In genomic region chr19:43770584-43770983, GRCm38 (mm10) we compare ENCODE assay signal across 25 mouse cellular contexts. TPM values are rescaled to one million over a fixed set of nuclear protein-coding genes. Genes with fewer than 3 reads are reported as not detected.
DNase-seq lines count a peak whose midpoint lies in the region; TF ChIP-seq lines count a peak whose summit lies in the region.
"Had no signal": no experiment of that assay in that cellular context is flagged by ENCODE, and none has a peak within 500 bp of the region (broad histone marks: within the 10 kb centered on the region; RNA-seq: fewer than 3 reads in every experiment).

No protein-coding gene starts in this region.

- no peak for TF ChIP-seq CTCF in MEL (IDR thresholded peaks at IDR 0.05 in 2 of 3, conservative IDR thresholded peaks at IDR 0.05 in 1 of 3; ENCODE audit: control insufficient read depth in 1 of 3, insufficient read depth in 1 of 3, low read depth in 2 of 3, low read length in 3 of 3, poor library complexity in 1 of 3, severe bottlenecking in 1 of 3)

- H3K4me1 ChIP-seq in MEL (ENCODE audit: control insufficient read depth in 1 of 2, insufficient read depth in 2 of 2, low read length in 2 of 2) = peaks cover 11 to 19% of the 10 kb centered on the region in 2 experiments
- H3K4me1 ChIP-seq in forebrain, embryonic 10.5 days = no peaks in the 10 kb centered on the region

- H3K4me3 ChIP-seq in MEL (ENCODE audit: control insufficient read depth in 1 of 2, insufficient read depth in 1 of 2, low read depth in 2 of 2, low read length in 2 of 2) = peak overlapping the region in 1 of 2 experiments; percentile 13; a peak in 2 of 4 replicates
- H3K4me3 ChIP-seq in forebrain, embryonic 10.5 days = no peak overlapping the region

- no peak for TF ChIP-seq POLR2A in MEL (IDR thresholded peaks at IDR 0.05; ENCODE audit: control insufficient read depth in 1 of 2, insufficient read depth in 1 of 2, low read depth in 1 of 2, low read length in 2 of 2, poor library complexity in 1 of 2)

- TF ChIP-seq EP300 in MEL (IDR thresholded peaks at IDR 0.05; ENCODE audit: low read depth in 1 of 2, low read length in 2 of 2) = peak in 1 of 2 experiments; percentile 47; a peak in 2 of 4 replicates

- H3K79me2 ChIP-seq in MEL (ENCODE audit: control insufficient read depth, insufficient read depth, low read length, poor library complexity) = no peaks in the 10 kb centered on the region

- peak overlapping the region; percentile 19; the same call in 1 of the 2 replicates for H3K9ac ChIP-seq in MEL (ENCODE audit: control insufficient read depth, low read depth, low read length, poor library complexity, severe bottlenecking)

- TF ChIP-seq RAD21 in MEL (IDR thresholded peaks at IDR 0.05; ENCODE audit: low read depth, low read length) = no peak

- H3K36me3 ChIP-seq in MEL (ENCODE audit: control insufficient read depth in 1 of 2, insufficient read depth in 2 of 2, low read length in 2 of 2) = peaks cover 0 to 26% of the 10 kb centered on the region in 2 experiments; a peak in 2 of 4 replicates
- H3K36me3 ChIP-seq in forebrain, embryonic 10.5 days (replicated peaks) = no peaks in the 10 kb centered on the region

- peak; percentile 42 for DNase-seq in A20 (ENCODE audit: low read depth, low spot score)
- DNase-seq in MEL (ENCODE audit: low read depth, low spot score) = peak; percentile 76
- peak; percentile 59 for DNase-seq in MEL-GATA-1-ER (ENCODE audit: extremely low read depth, low read depth)
- no peak for DNase-seq in cerebellum, postnatal 4 days (ENCODE audit: low spot score in 2 of 2)
- DNase-seq in cerebellum, postnatal 25 days = no peak
- DNase-seq in forebrain, embryonic 10.5 days (ENCODE audit: extremely low spot score, low spot score) = no peak
- DNase-seq: adrenal gland, adult 2 months; adrenal gland, adult 8-10 months; adrenal gland, postnatal 10 days; adrenal gland, postnatal 14 days; adrenal gland, postnatal 25 days; adrenal gland, postnatal 36 days; B cell, adult 2 months; cerebellum, adult 11 months; cerebellum, adult 11-12 months; cerebellum, adult 18-20 months; cerebellum, adult 2 months; cerebellum, adult 8-10 months; cerebellum, adult 9-10 months had no signal

- H3K27ac ChIP-seq in MEL (ENCODE audit: control insufficient read depth, low read depth, low read length) = peak overlapping the region; percentile 58
- no peak overlapping the region for H3K27ac ChIP-seq in forebrain, embryonic 10.5 days

- H3K9me3 ChIP-seq in MEL (replicated peaks; ENCODE audit: insufficient read depth, low read length) = no peaks in the 10 kb centered on the region
- no peaks in the 10 kb centered on the region for H3K9me3 ChIP-seq in forebrain, embryonic 10.5 days
- H3K9me3 ChIP-seq: G1E had no signal

- WGBS in forebrain, embryonic 10.5 days = 94% methylated on average over 4 of the region's 4 CpGs

- H3K27me3 ChIP-seq in MEL (ENCODE audit: control insufficient read depth in 1 of 2, insufficient read depth in 2 of 2, low read length in 2 of 2) = no peaks in the 10 kb centered on the region
- no peaks in the 10 kb centered on the region for H3K27me3 ChIP-seq in forebrain, embryonic 10.5 days (ENCODE audit: poor library complexity, severe bottlenecking)
- H3K27me3 ChIP-seq: CH12.LX had no signal

TF ChIP-seq in MEL, 35 proteins besides CTCF, POLR2A, EP300 and RAD21:
- TF ChIP-seq NELFE (IDR thresholded peaks at IDR 0.05; ENCODE audit: low read depth, low read length) = no peak
- no peak for TF ChIP-seq POLR2AphosphoS2 (IDR thresholded peaks at IDR 0.05; ENCODE audit: low read length)
- TF ChIP-seq GATA1 (IDR thresholded peaks at IDR 0.05; ENCODE audit: low read depth, low read length) = no peak
- TF ChIP-seq BHLHE40 (IDR thresholded peaks at IDR 0.05; ENCODE audit: borderline replicate concordance, low read depth, low read length) = no peak
- no peak for TF ChIP-seq MAFK (IDR thresholded peaks at IDR 0.05; ENCODE audit: borderline replicate concordance, low read depth, low read length)
- no peak for TF ChIP-seq ZC3H11A (IDR thresholded peaks at IDR 0.05; ENCODE audit: low read depth, low read length)
- no peak for TF ChIP-seq TAL1 (IDR thresholded peaks at IDR 0.05; ENCODE audit: low read length)
- TF ChIP-seq TCF12 (IDR thresholded peaks at IDR 0.05; ENCODE audit: low read depth, low read length) = no peak
- TF ChIP-seq MAX (IDR thresholded peaks at IDR 0.05; ENCODE audit: low read length) = no peak
- no peak for TF ChIP-seq NRF1 (IDR thresholded peaks at IDR 0.05; ENCODE audit: insufficient read depth, low read depth, low read length, poor library complexity, severe bottlenecking)
- 0 out of 2 replicates have a peak, but pooled peaks have one; percentile 11 for TF ChIP-seq ELF1 (IDR thresholded peaks at IDR 0.05; ENCODE audit: low read depth, low read length)
- TF ChIP-seq MAZ (IDR thresholded peaks at IDR 0.05; ENCODE audit: low read depth, low read length) = no peak
- no peak for TF ChIP-seq POLR2AphosphoS5 (IDR thresholded peaks at IDR 0.05; ENCODE audit: borderline replicate concordance, low read depth, low read length)
- 0 out of 2 replicates have a peak, but pooled peaks have one; percentile 33 for TF ChIP-seq ETS1 (IDR thresholded peaks at IDR 0.05; ENCODE audit: low read depth, low read length)
- TF ChIP-seq HCFC1 (IDR thresholded peaks at IDR 0.05; ENCODE audit: low read depth, low read length) = no peak
- TF ChIP-seq ZMIZ1 (IDR thresholded peaks at IDR 0.05; ENCODE audit: low read depth, low read length) = no peak
- TF ChIP-seq GABPA (IDR thresholded peaks at IDR 0.05; ENCODE audit: low read depth, low read length) = no peak
- TF ChIP-seq SIN3A (IDR thresholded peaks at IDR 0.05; ENCODE audit: low read length) = 0 out of 2 replicates have a peak, but pooled peaks have one; percentile 36
- TF ChIP-seq MYC (IDR thresholded peaks at IDR 0.05; ENCODE audit: low read depth, low read length) = no peak
- no peak for TF ChIP-seq RCOR1 (IDR thresholded peaks at IDR 0.05; ENCODE audit: low read depth, low read length)
- no peak for TF ChIP-seq USF1 (IDR thresholded peaks at IDR 0.05; ENCODE audit: low read depth, low read length)
- TF ChIP-seq JUND (IDR thresholded peaks at IDR 0.05; ENCODE audit: low read depth, low read length) = no peak

RNA-seq across cellular contexts. Expression of gene Abcc2, which starts 11.4 kb away (rescaled TPM):
- total RNA-seq in MEL (2012; rRNA removed) = not detected in 2 replicates
- polyA plus RNA-seq in MEL (2012; ENCODE audit: insufficient read depth in 1 of 2, insufficient read length in 2 of 2, low read depth in 1 of 2, low replicate concordance in 2 of 2, missing spikeins in 1 of 2) = under 1 TPM in 1 of 2 experiments, not detected in 1; 0.04 TPM
- polyA plus RNA-seq in forebrain, embryonic 10.5 days (2016; fragmentation: Nextera tagmentation; extraction: Ambion mirVana) = not detected in 2 replicates
- polyA plus RNA-seq: activated CD4-positive, CD25-positive, alpha-beta regulatory T cell, adult 4 months; C2C12; CD4-positive, CD25-positive, alpha-beta regulatory T cell, adult 4 months; Patski had no signal

RNA-seq across cellular contexts. Expression of gene Cox15, which starts 17.8 kb away (rescaled TPM):
- total RNA-seq in MEL (2012; rRNA removed) = 30.1 and 32.4 TPM in 2 replicates
- 10 to 100 TPM; 30.2 to 59.1 TPM for polyA plus RNA-seq in MEL (2012; ENCODE audit: insufficient read depth in 1 of 2, insufficient read length in 2 of 2, low read depth in 1 of 2, low replicate concordance in 2 of 2, missing spikeins in 1 of 2)
- 15.1 and 15.7 TPM in 2 replicates for polyA plus RNA-seq in forebrain, embryonic 10.5 days (2016; fragmentation: Nextera tagmentation; extraction: Ambion mirVana)

RNA-seq across cellular contexts. Expression of gene Cutc, which starts 17.8 kb away (rescaled TPM):
- total RNA-seq in MEL (2012; rRNA removed) = 10.0 and 10.1 TPM in 2 replicates
- 10 to 100 TPM in 1 of 2 experiments, not detected in 1; 18.8 TPM for polyA plus RNA-seq in MEL (2012; ENCODE audit: insufficient read depth in 1 of 2, insufficient read length in 2 of 2, low read depth in 1 of 2, low replicate concordance in 2 of 2, missing spikeins in 1 of 2)
- polyA plus RNA-seq in forebrain, embryonic 10.5 days (2016; fragmentation: Nextera tagmentation; extraction: Ambion mirVana) = 15.0 and 16.3 TPM in 2 replicates

Comparison
In these comparisons a context has a peak if more than half of its experiments do, and no peak if none do; other contexts are left out.
1. DNase-seq: peak in A20 (single experiment), MEL (single experiment) and MEL-GATA-1-ER (single experiment); none in cerebellum, postnatal 4 days (0 of 2), cerebellum, postnatal 25 days (0 of 2) and forebrain, embryonic 10.5 days (single experiment).